Mouse (Mus musculus) kidney, adult 2 months (tissue): ENCODE results near the gene Ank.

Experiments used
- CTCF ChIP-seq: fragments of 200-500 bp; conservative IDR thresholded peaks from 2 replicates; pipeline ENCODE4 v1.5.1; 2011; ENCODE audit warnings: low read depth, mild to moderate bottlenecking, control low read depth, low read length, moderate library complexity, mixed read lengths; ENCODE audit not compliant: insufficient read depth, insufficient read length
- POLR2A ChIP-seq: fragments of 200-500 bp; IDR thresholded peaks from one replicate; pipeline ENCODE4 v1.6.1; 2011; ENCODE audit warnings: low read depth, low read length, control low read depth

DNA sequence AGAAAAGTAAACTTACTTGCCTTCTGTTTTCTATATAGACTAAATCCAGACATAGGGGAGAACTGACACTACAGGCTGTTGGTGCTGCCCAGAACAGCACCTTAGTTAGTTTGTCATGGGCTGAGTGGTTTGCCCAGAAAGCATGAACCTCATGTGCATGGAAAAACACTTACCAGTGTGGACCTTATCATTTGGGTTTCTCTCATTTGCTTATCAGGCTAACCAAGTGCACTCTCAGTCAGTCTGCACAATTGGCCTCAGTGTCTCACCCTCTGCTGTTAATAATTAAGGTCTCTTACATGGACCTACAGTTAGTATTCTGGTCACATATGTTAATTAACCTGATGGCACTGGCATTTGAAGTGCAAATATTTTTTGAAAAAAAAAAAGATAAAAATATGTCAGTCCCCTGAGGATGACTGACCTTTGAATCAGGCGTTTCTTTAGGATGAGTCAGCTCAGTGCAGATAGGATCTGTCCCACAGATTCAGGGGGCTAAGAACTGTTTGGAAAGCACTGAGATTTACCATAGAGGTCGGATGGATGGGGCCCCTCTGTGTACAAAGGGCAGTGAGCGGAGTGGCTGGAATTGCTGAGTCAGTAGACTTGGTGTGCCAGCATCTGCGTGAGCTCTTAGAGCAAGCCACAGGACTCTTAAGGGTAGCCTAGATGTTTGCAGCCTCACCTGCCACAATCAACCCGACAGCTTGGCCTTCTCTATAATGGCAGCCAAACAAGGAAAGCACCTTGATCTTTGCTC is 39.8 kb downstream of the Ank start:
- TF ChIP-seq POLR2A (no peak), CTCF (no peak)
